Mouse (Mus musculus) cerebellum, adult 2 months (tissue): ENCODE data around the gene Hjurp.

Experiments
- CTCF ChIP-seq: fragments of 200-500 bp; IDR thresholded peaks from 2 replicates; pipeline ENCODE4 v1.5.1; 2011; ENCODE audit warnings: low read depth, mild to moderate bottlenecking, control low read depth, low read length, moderate library complexity, borderline replicate concordance; ENCODE audit not compliant: insufficient read depth
- POLR2A ChIP-seq: fragments of 200-500 bp; IDR thresholded peaks from 2 replicates; pipeline ENCODE4 v1.6.1; 2011; ENCODE audit warnings: low read length, control low read depth, borderline replicate concordance; ENCODE audit not compliant: insufficient read depth

GRCm38 (mm10) chr1:88322146-88322545, 44.7 kb upstream of the Hjurp start:
- TF ChIP-seq CTCF, result no peak
- no peak for TF ChIP-seq POLR2A
